Mouse (Mus musculus): Measurements from ENCODE around the gene Kbtbd6. TPM values are rescaled to one million over a fixed set of nuclear protein-coding genes. Genes with fewer than 3 reads are reported as not detected.

The Kbtbd6 gene
- polyA plus RNA-seq, 1 experiment from 2014 or later = 0.98 TPM

- H3K36me3 ChIP-seq (ENCODE audit: control insufficient read depth, insufficient read depth, low read length) = no peaks in the 10 kb centered on the region
- no peak for DNase-seq (ENCODE audit: low spot score)
- peak overlapping the region; percentile 99 for H3K9ac ChIP-seq (ENCODE audit: low read length)
- H3K27me3 ChIP-seq (ENCODE audit: control insufficient read depth, insufficient read depth, low read length) = no peaks in the 10 kb centered on the region
- peak overlapping the region; percentile 100 for H3K4me3 ChIP-seq (ENCODE audit: low read depth, low read length)
- TF ChIP-seq EP300 (optimal IDR thresholded peaks at IDR 0.05) = peak; percentile 69
- TF ChIP-seq CTCF (IDR thresholded peaks at IDR 0.05; ENCODE audit: low read depth) = no peak
- no peak for ATAC-seq (ENCODE audit: low FRiP score, low TSS enrichment)
- H3K9me3 ChIP-seq (ENCODE audit: control insufficient read depth, low read length) = no peaks in the 10 kb centered on the region
- peak overlapping the region; percentile 100 for H3K27ac ChIP-seq (replicated peaks)
- 0% methylated on average over 11 of the region's 11 CpGs for WGBS
- peaks cover 11% of the 10 kb centered on the region for H3K4me1 ChIP-seq (replicated peaks; ENCODE audit: control insufficient read depth, insufficient read depth)
- peak overlapping the region; percentile 78 for H3K4me2 ChIP-seq (replicated peaks; ENCODE audit: low read depth)
These were observed 30.6 kb downstream of the Kbtbd6 start for GRCm38 (mm10) chr14:79482251-79482661.

GRCm38 (mm10) chr14:79482747-79483355, 31.2 kb downstream of the Kbtbd6 start:
- Histone ChIP-seq H3K27me3 (ENCODE audit: control insufficient read depth, insufficient read depth, low read length) (no peaks in the 10 kb centered on the region), H3K27ac (replicated peaks) (peak overlapping the region; percentile 100), H3K4me3 (ENCODE audit: low read depth, low read length) (peak overlapping the region; percentile 100), H3K36me3 (ENCODE audit: control insufficient read depth, insufficient read depth, low read length) (no peaks in the 10 kb centered on the region), H3K9me3 (ENCODE audit: control insufficient read depth, low read length) (no peaks in the 10 kb centered on the region), H3K4me1 (replicated peaks; ENCODE audit: control insufficient read depth, insufficient read depth) (peaks cover 11% of the 10 kb centered on the region), H3K9ac (ENCODE audit: low read length) (peak overlapping the region; percentile 99), H3K4me2 (replicated peaks; ENCODE audit: low read depth) (peak overlapping the region; percentile 78)
- TF ChIP-seq CTCF (IDR thresholded peaks at IDR 0.05; ENCODE audit: low read depth) (no peak), EP300 (optimal IDR thresholded peaks at IDR 0.05) (no peak)
- no peak for ATAC-seq (ENCODE audit: low FRiP score, low TSS enrichment)
- WGBS = 12% methylated on average over 15 of the region's 15 CpGs
- DNase-seq (ENCODE audit: low spot score) = no peak

GRCm38 (mm10) chr14:79483611-79484120, 32.0 kb downstream of the Kbtbd6 start:
- Histone ChIP-seq H3K4me2 (replicated peaks; ENCODE audit: low read depth) (peak overlapping the region; percentile 78), H3K9me3 (ENCODE audit: control insufficient read depth, low read length) (no peaks in the 10 kb centered on the region), H3K27me3 (ENCODE audit: control insufficient read depth, insufficient read depth, low read length) (no peaks in the 10 kb centered on the region), H3K27ac (replicated peaks) (peak overlapping the region; percentile 100), H3K4me1 (replicated peaks; ENCODE audit: control insufficient read depth, insufficient read depth) (peaks cover 11% of the 10 kb centered on the region), H3K36me3 (ENCODE audit: control insufficient read depth, insufficient read depth, low read length) (no peaks in the 10 kb centered on the region), H3K9ac (ENCODE audit: low read length) (peak overlapping the region; percentile 99), H3K4me3 (ENCODE audit: low read depth, low read length) (peak overlapping the region; percentile 100)
- TF ChIP-seq EP300 (optimal IDR thresholded peaks at IDR 0.05) = no peak
- no peak for TF ChIP-seq CTCF (IDR thresholded peaks at IDR 0.05; ENCODE audit: low read depth)
- ATAC-seq (ENCODE audit: low FRiP score, low TSS enrichment) (no peak; the same call in 1 of the 2 replicates), DNase-seq (ENCODE audit: low spot score) (peak; percentile 67)
- 42% methylated on average over 8 of the region's 8 CpGs for WGBS

GRCm38 (mm10) chr14:79486617-79486992, 35.0 kb downstream of the Kbtbd6 start:
- DNase-seq (ENCODE audit: low spot score) (no peak), ATAC-seq (ENCODE audit: low FRiP score, low TSS enrichment) (no peak)
- Histone ChIP-seq H3K9me3 (ENCODE audit: control insufficient read depth, low read length) (no peaks in the 10 kb centered on the region), H3K9ac (ENCODE audit: low read length) (peak overlapping the region; percentile 45), H3K27ac (replicated peaks) (peak overlapping the region; percentile 90), H3K27me3 (ENCODE audit: control insufficient read depth, insufficient read depth, low read length) (no peaks in the 10 kb centered on the region), H3K4me2 (replicated peaks; ENCODE audit: low read depth) (peak overlapping the region; percentile 63), H3K36me3 (ENCODE audit: control insufficient read depth, insufficient read depth, low read length) (no peaks in the 10 kb centered on the region), H3K4me1 (replicated peaks; ENCODE audit: control insufficient read depth, insufficient read depth) (peaks cover 11% of the 10 kb centered on the region), H3K4me3 (ENCODE audit: low read depth, low read length) (peak overlapping the region; percentile 32; the same call in 1 of the 2 replicates)
- 20% methylated on average over 8 of the region's 8 CpGs for WGBS
- TF ChIP-seq CTCF (IDR thresholded peaks at IDR 0.05; ENCODE audit: low read depth) (no peak), EP300 (optimal IDR thresholded peaks at IDR 0.05) (no peak)

GRCm38 (mm10) chr14:79486993-79487731, 35.5 kb downstream of the Kbtbd6 start:
- TF ChIP-seq EP300 (optimal IDR thresholded peaks at IDR 0.05) (no peak), CTCF (IDR thresholded peaks at IDR 0.05; ENCODE audit: low read depth) (peak; percentile 67)
- no peaks in the 10 kb centered on the region for H3K9me3 ChIP-seq (ENCODE audit: control insufficient read depth, low read length)
- no peaks in the 10 kb centered on the region for H3K27me3 ChIP-seq (ENCODE audit: control insufficient read depth, insufficient read depth, low read length)
- H3K4me2 ChIP-seq (replicated peaks; ENCODE audit: low read depth) = peak overlapping the region; percentile 63
- peak overlapping the region; percentile 45 for H3K9ac ChIP-seq (ENCODE audit: low read length)
- peak; percentile 62 for DNase-seq (ENCODE audit: low spot score)
- H3K27ac ChIP-seq (replicated peaks) = peak overlapping the region; percentile 90
- peak; percentile 41; the same call in 1 of the 2 replicates for ATAC-seq (ENCODE audit: low FRiP score, low TSS enrichment)
- H3K4me3 ChIP-seq (ENCODE audit: low read depth, low read length) = peak overlapping the region; percentile 32
- H3K4me1 ChIP-seq (replicated peaks; ENCODE audit: control insufficient read depth, insufficient read depth) = peaks cover 11% of the 10 kb centered on the region
- WGBS = 13% methylated on average over 19 of the region's 19 CpGs
- no peaks in the 10 kb centered on the region for H3K36me3 ChIP-seq (ENCODE audit: control insufficient read depth, insufficient read depth, low read length)
